Mouse (Mus musculus) cerebellum, postnatal 4 days (tissue): ENCODE results near the gene Socs5.
"Not testable (repeated sequence)": the region's sequence is repeated elsewhere in the genome, so short reads cannot be mapped to it uniquely, and the experiment has no call there.

Source experiments
- DNase-seq, 2 experiments: peaks; one replicate each; pipeline ENCODE4 v3.0.0; 2022; ENCODE audit warnings: low spot score in 2 of 2, mixed read lengths in 1 of 2

Gene Socs5

GRCm38 (mm10) chr17:87107623-87108221, at the start of gene Socs5:
Socs5 (plus strand) TSS chr17:87107679.
- DNase-seq = no peak

GRCm38 (mm10) chr17:87062639-87063038, 44.8 kb upstream of the Socs5 start:
- no peak for DNase-seq

GRCm38 (mm10) chr17:87063461-87063860, 44.0 kb upstream of the Socs5 start:
- no peak for DNase-seq

- no peak for DNase-seq
Observed at GRCm38 (mm10) chr17:87063969-87064368, 43.5 kb upstream of the Socs5 start.

GRCm38 (mm10) chr17:87068997-87069396, 38.5 kb upstream of the Socs5 start:
- DNase-seq = no peak

- DNase-seq = not testable (repeated sequence)
Observed at GRCm38 (mm10) chr17:87072183-87072582, 35.3 kb upstream of the Socs5 start.

- DNase-seq = no peak
Observed at GRCm38 (mm10) chr17:87072766-87073440, 34.6 kb upstream of the Socs5 start.

GRCm38 (mm10) chr17:87073470-87073869, 34.0 kb upstream of the Socs5 start:
- DNase-seq = no peak

- not testable (repeated sequence) for DNase-seq
Observed at GRCm38 (mm10) chr17:87078217-87078616, 29.3 kb upstream of the Socs5 start.

- no peak for DNase-seq
Observed at GRCm38 (mm10) chr17:87080724-87081123, 26.8 kb upstream of the Socs5 start.

- DNase-seq = no peak
Observed at GRCm38 (mm10) chr17:87082547-87082946, 24.9 kb upstream of the Socs5 start.

- DNase-seq = no peak
Observed at GRCm38 (mm10) chr17:87083671-87084070, 23.8 kb upstream of the Socs5 start.

GRCm38 (mm10) chr17:87085726-87086125, 21.8 kb upstream of the Socs5 start:
- DNase-seq = no peak

- DNase-seq = no peak
Observed at GRCm38 (mm10) chr17:87089296-87089695, 18.2 kb upstream of the Socs5 start.

- no peak for DNase-seq
Observed at GRCm38 (mm10) chr17:87093061-87093460, 14.4 kb upstream of the Socs5 start.

GRCm38 (mm10) chr17:87096951-87097350, 10.5 kb upstream of the Socs5 start:
- no peak for DNase-seq

- DNase-seq = no peak
Observed at GRCm38 (mm10) chr17:87097576-87097975, 9.9 kb upstream of the Socs5 start.

- DNase-seq = no peak
Observed at GRCm38 (mm10) chr17:87100947-87101346, 6.5 kb upstream of the Socs5 start.

GRCm38 (mm10) chr17:87102636-87103035, 4.8 kb upstream of the Socs5 start:
- DNase-seq = no peak

GRCm38 (mm10) chr17:87103060-87103459, 4.4 kb upstream of the Socs5 start:
- DNase-seq = no peak

GRCm38 (mm10) chr17:87104276-87104675, 3.2 kb upstream of the Socs5 start:
- DNase-seq = no peak

GRCm38 (mm10) chr17:87105941-87106340, 1.5 kb upstream of the Socs5 start:
- DNase-seq = no peak

- DNase-seq = peak; percentile 91 to 96
Observed at GRCm38 (mm10) chr17:87106691-87107523, 572 bp upstream of the Socs5 start.
